Mouse (Mus musculus) limb, embryonic 12.5 days (tissue): Measurements from ENCODE around the gene Pdgfb. TPM values are rescaled to one million over a fixed set of nuclear protein-coding genes. Genes with fewer than 3 reads are reported as not detected.
A peak's percentile ranks its signal among the peaks of the same experiment; 100 is the strongest.

Experiments used
- ATAC-seq: fragments of 200-750 bp; cut with Nextera tagmentation; 2 replicates; pipeline ENCODE4 v1.8.0; 2017; ENCODE audit warnings: low read depth, moderate TSS enrichment; ENCODE audit not compliant: insufficient number of reproducible peaks, insufficient read depth, low FRiP score, low TSS enrichment
- H3K27ac ChIP-seq: fragments of 300-500 bp; sonication (generic); 2 replicates; pipeline ENCODE4 v1.5.1; 2016; ENCODE audit warnings: mild to moderate bottlenecking, moderate library complexity
- H3K27me3 ChIP-seq: fragments of 300-500 bp; sonication (generic); 2 replicates; pipeline ENCODE4 v1.6.1; 2016; ENCODE audit warnings: mild to moderate bottlenecking, moderate library complexity
- H3K36me3 ChIP-seq: fragments of 300-500 bp; sonication (generic); 2 replicates; pipeline ENCODE4 v1.6.1; 2016; ENCODE audit warnings: mild to moderate bottlenecking, moderate library complexity
- H3K4me1 ChIP-seq: fragments of 300-500 bp; sonication (generic); replicated peaks from 2 replicates; pipeline ENCODE4 v1.6.1; 2016
- H3K4me2 ChIP-seq: fragments of 300-500 bp; sonication (generic); 2 replicates; pipeline ENCODE4 v1.6.1; 2016; ENCODE audit warnings: mild to moderate bottlenecking, moderate library complexity
- H3K4me3 ChIP-seq: fragments of 300-500 bp; sonication (generic); replicated peaks from 2 replicates; pipeline ENCODE4 v1.5.1; 2016; ENCODE audit warnings: mild to moderate bottlenecking
- H3K9ac ChIP-seq: fragments of 300-500 bp; sonication (generic); replicated peaks from 2 replicates; pipeline ENCODE4 v1.6.1; 2016; ENCODE audit warnings: mild to moderate bottlenecking, moderate library complexity
- H3K9me3 ChIP-seq: fragments of 300-500 bp; sonication (generic); 2 replicates; pipeline ENCODE4 v1.6.1; 2016; ENCODE audit warnings: mild to moderate bottlenecking, moderate library complexity
- WGBS: fragments of 180-500 bp; shearing (Covaris S2); methylation state at CpG from one replicate; pipeline ENCODE4 v1.1.7; 2016; 5-methylcytosine and 5-hydroxymethylcytosine counted together
- microRNA-seq: library from miRNA; unstranded; fragments of <30 nt; microRNA quantifications from one replicate; pipeline ENCODE4, GENCODE M21; 2017
- polyA plus RNA-seq: library from polyadenylated mRNA; unstranded; fragments of >200 nt; fragmentation: Nextera tagmentation; extraction: Ambion mirVana; gene quantifications from 2 replicates; pipeline ENCODE4 v1.2.1, GENCODE M21; 2016

The Pdgfb gene
- polyA plus RNA-seq, 1 experiment from 2014 or later = 2.8 TPM

GRCm38 (mm10) chr15:79952504-79953231 lies 62.1 kb downstream of the Pdgfb start:
- no peak overlapping the region for H3K27ac ChIP-seq
- no peaks in the 10 kb centered on the region for H3K27me3 ChIP-seq
- ATAC-seq = no peak
- no peak overlapping the region for H3K9ac ChIP-seq
- 56% methylated on average over 11 of the region's 11 CpGs for WGBS
- H3K4me3 ChIP-seq = no peak overlapping the region
- H3K36me3 ChIP-seq = no peaks in the 10 kb centered on the region
- H3K4me1 ChIP-seq = peaks cover 36% of the 10 kb centered on the region
- no peaks in the 10 kb centered on the region for H3K9me3 ChIP-seq
- no peak overlapping the region for H3K4me2 ChIP-seq

GRCm38 (mm10) chr15:79951730-79952503 lies 62.9 kb downstream of the Pdgfb start:
- 0 out of 2 replicates have a peak, but pooled peaks have one; percentile 19 for ATAC-seq
- H3K27ac ChIP-seq = peak overlapping the region; percentile 79
- H3K9ac ChIP-seq = no peak overlapping the region
- no peaks in the 10 kb centered on the region for H3K36me3 ChIP-seq
- H3K4me1 ChIP-seq = peaks cover 36% of the 10 kb centered on the region
- 39% methylated on average over 14 of the region's 14 CpGs for WGBS
- no peaks in the 10 kb centered on the region for H3K27me3 ChIP-seq
- no peak overlapping the region for H3K4me3 ChIP-seq
- H3K9me3 ChIP-seq = no peaks in the 10 kb centered on the region
- 0 out of 2 replicates have a peak overlapping the region, but pooled peaks have one; percentile 5 for H3K4me2 ChIP-seq

GRCm38 (mm10) chr15:79951226-79951625 lies 63.6 kb downstream of the Pdgfb start:
- Histone ChIP-seq H3K4me1 (peaks cover 36% of the 10 kb centered on the region), H3K9ac (no peak overlapping the region), H3K9me3 (no peaks in the 10 kb centered on the region), H3K4me2 (peak overlapping the region; percentile 64; the same call in 1 of the 2 replicates), H3K36me3 (no peaks in the 10 kb centered on the region), H3K4me3 (no peak overlapping the region), H3K27ac (peak overlapping the region; percentile 79), H3K27me3 (no peaks in the 10 kb centered on the region)
- WGBS = 70% methylated on average over 6 of the region's 6 CpGs
- ATAC-seq = no peak

- Histone ChIP-seq H3K36me3 (no peaks in the 10 kb centered on the region), H3K4me2 (peak overlapping the region; percentile 64), H3K27ac (peak overlapping the region; percentile 79), H3K9me3 (no peaks in the 10 kb centered on the region), H3K4me3 (peak overlapping the region; percentile 29), H3K9ac (peak overlapping the region; percentile 42; the same call in 1 of the 2 replicates), H3K4me1 (peaks cover 36% of the 10 kb centered on the region), H3K27me3 (no peaks in the 10 kb centered on the region)
- WGBS = 3% methylated on average over 24 of the region's 24 CpGs
- ATAC-seq = peak; percentile 61
Observed at GRCm38 (mm10) chr15:79950250-79951025, 64.3 kb downstream of the Pdgfb start.

- ATAC-seq = no peak
- H3K4me1 ChIP-seq = peaks cover 36% of the 10 kb centered on the region
- H3K4me2 ChIP-seq = no peak overlapping the region
- H3K27me3 ChIP-seq = peaks cover 5% of the 10 kb centered on the region; the same call in 1 of the 2 replicates
- H3K27ac ChIP-seq = no peak overlapping the region
- no peak overlapping the region for H3K9ac ChIP-seq
- H3K9me3 ChIP-seq = no peaks in the 10 kb centered on the region
- no peaks in the 10 kb centered on the region for H3K36me3 ChIP-seq
- H3K4me3 ChIP-seq = no peak overlapping the region
- 74% methylated on average over 6 of the region's 6 CpGs for WGBS
Observed at GRCm38 (mm10) chr15:79947681-79948080, 67.1 kb downstream of the Pdgfb start.

GRCm38 (mm10) chr15:79946790-79947189 lies 68.0 kb downstream of the Pdgfb start:
- Histone ChIP-seq H3K27me3 (peaks cover 5% of the 10 kb centered on the region; the same call in 1 of the 2 replicates), H3K4me2 (no peak overlapping the region), H3K36me3 (no peaks in the 10 kb centered on the region), H3K9ac (no peak overlapping the region), H3K27ac (no peak overlapping the region), H3K4me3 (no peak overlapping the region), H3K9me3 (no peaks in the 10 kb centered on the region), H3K4me1 (peaks cover 27% of the 10 kb centered on the region)
- no peak for ATAC-seq
- WGBS = 56% methylated on average over 9 of the region's 9 CpGs

- no peaks in the 10 kb centered on the region for H3K36me3 ChIP-seq
- H3K9me3 ChIP-seq = no peaks in the 10 kb centered on the region
- no peak overlapping the region for H3K4me3 ChIP-seq
- no peak overlapping the region for H3K27ac ChIP-seq
- peak; percentile 69; the same call in 1 of the 2 replicates for ATAC-seq
- no peak overlapping the region for H3K9ac ChIP-seq
- no peak overlapping the region for H3K4me2 ChIP-seq
- peaks cover 20% of the 10 kb centered on the region for H3K4me1 ChIP-seq
- WGBS = 14% methylated on average over 4 of the region's 4 CpGs
- H3K27me3 ChIP-seq = peaks cover 5% of the 10 kb centered on the region; the same call in 1 of the 2 replicates
Observed at GRCm38 (mm10) chr15:79946022-79946421, 68.8 kb downstream of the Pdgfb start.

Small RNA genes within 50 kb of the gene (microRNA-seq; reads per million reads assigned to microRNA genes)
- gene Mir7213 = 2.1 reads per million

Other genes starting within 250 kb of the Pdgfb start
- gene Dnal4, start 237.1 kb downstream of the Pdgfb start, polyA plus RNA-seq = 71.0 and 71.2 TPM in 2 replicates
- gene Nptxr, start 210.2 kb downstream of the Pdgfb start, polyA plus RNA-seq = 2.0 and 2.3 TPM in 2 replicates
- not detected in 2 replicates for gene Npcd, start 180.7 kb downstream of the Pdgfb start, polyA plus RNA-seq
- 27.9 and 28.2 TPM in 2 replicates for gene Cbx6, start 180.3 kb downstream of the Pdgfb start, polyA plus RNA-seq
- 11.0 and 11.8 TPM in 2 replicates for gene Apobec3, start 123.3 kb downstream of the Pdgfb start, polyA plus RNA-seq
- gene Cbx7, start 43.9 kb downstream of the Pdgfb start, polyA plus RNA-seq = 2.0 and 2.5 TPM in 2 replicates
- gene Syngr1, start 76.4 kb upstream of the Pdgfb start, polyA plus RNA-seq = 3.9 and 4.1 TPM in 2 replicates
- 981 and 1,001 TPM in 2 replicates for gene Rpl3, start 76.9 kb upstream of the Pdgfb start, polyA plus RNA-seq
- 49.2 and 49.3 TPM in 2 replicates for gene Tab1, start 118.2 kb upstream of the Pdgfb start, polyA plus RNA-seq
- 7.2 and 7.9 TPM in 2 replicates for gene Mgat3, start 158.7 kb upstream of the Pdgfb start, polyA plus RNA-seq
- gene Mief1, start 219.0 kb upstream of the Pdgfb start, polyA plus RNA-seq = 38.0 and 41.6 TPM in 2 replicates
- 7.0 TPM in 1 of 2 replicates, not detected in the other for gene AC140267.1, start 220.9 kb upstream of the Pdgfb start, polyA plus RNA-seq
- 112 TPM in 2 replicates for gene Atf4, start 240.2 kb upstream of the Pdgfb start, polyA plus RNA-seq
- 65.0 and 70.1 TPM in 2 replicates for gene Rps19bp1, start 249.3 kb upstream of the Pdgfb start, polyA plus RNA-seq